Mouse (Mus musculus) kidney, embryonic 16.5 days (tissue): ENCODE results near the gene Abi1. TPM values are rescaled to one million over a fixed set of nuclear protein-coding genes. Genes with fewer than 3 reads are reported as not detected.

ENCODE experiments used
- ATAC-seq: fragments of 200-750 bp; cut with Nextera tagmentation; 2 replicates; pipeline ENCODE4 v1.8.0; 2017; ENCODE audit warnings: moderate TSS enrichment; ENCODE audit not compliant: low FRiP score, low TSS enrichment
- H3K27ac ChIP-seq: fragments of 300-500 bp; sonication (generic); 2 replicates; pipeline ENCODE4 v1.5.1; 2014; ENCODE audit warnings: low read length
- H3K27me3 ChIP-seq: fragments of 300-500 bp; sonication (generic); 2 replicates; pipeline ENCODE4 v1.6.1; 2014; ENCODE audit warnings: low read length, control low read depth, mixed read lengths; ENCODE audit not compliant: insufficient read depth
- H3K36me3 ChIP-seq: fragments of 300-500 bp; sonication (generic); 2 replicates; pipeline ENCODE4 v1.6.1; 2014; ENCODE audit warnings: low read length, control low read depth, mixed read lengths; ENCODE audit not compliant: insufficient read depth
- H3K4me1 ChIP-seq: fragments of 300-500 bp; sonication (generic); 2 replicates; pipeline ENCODE4 v1.6.1; 2014; ENCODE audit warnings: low read length, control low read depth, mixed read lengths; ENCODE audit not compliant: insufficient read depth
- H3K4me2 ChIP-seq: fragments of 300-500 bp; sonication (generic); replicated peaks from 2 replicates; pipeline ENCODE4 v1.6.1; 2014; ENCODE audit warnings: low read depth, low read length
- H3K4me3 ChIP-seq: fragments of 300-500 bp; sonication (generic); 2 replicates; pipeline ENCODE4 v1.5.1; 2014; ENCODE audit warnings: mild to moderate bottlenecking, low read length
- H3K9ac ChIP-seq: fragments of 300-500 bp; sonication (generic); replicated peaks from 2 replicates; pipeline ENCODE4 v1.6.1; 2014; ENCODE audit warnings: low read length
- H3K9me3 ChIP-seq: fragments of 300-500 bp; sonication (generic); 2 replicates; pipeline ENCODE4 v1.6.1; 2016; ENCODE audit warnings: low read length, control low read depth
- WGBS: fragments of 180-500 bp; shearing (Covaris S2); extraction: QIAGEN DNeasy Blood & Tissue Kit; methylation state at CpG from one replicate; pipeline ENCODE4 v1.1.7; 2014; 5-methylcytosine and 5-hydroxymethylcytosine counted together
- polyA plus RNA-seq: library from polyadenylated mRNA; unstranded; fragments of >200 nt; fragmentation: Nextera tagmentation; extraction: Ambion mirVana; gene quantifications from 2 replicates; pipeline ENCODE4 v1.2.1, GENCODE M21; 2015

Gene Abi1
- polyA plus RNA-seq, 1 experiment from 2014 or later, result 51.4 TPM

GRCm38 (mm10) chr2:23035467-23035866 lies 4.6 kb downstream of the Abi1 start:
- Histone ChIP-seq H3K27ac (no peak overlapping the region), H3K9ac (no peak overlapping the region), H3K36me3 (peaks cover 4% of the 10 kb centered on the region; the same call in 1 of the 2 replicates), H3K4me1 (peaks cover 16% of the 10 kb centered on the region), H3K4me2 (no peak overlapping the region), H3K9me3 (no peaks in the 10 kb centered on the region), H3K27me3 (no peaks in the 10 kb centered on the region), H3K4me3 (no peak overlapping the region)
- 98% methylated on average over 1 of the region's 1 CpGs for WGBS
- ATAC-seq, result no peak

GRCm38 (mm10) chr2:23034692-23035435 lies 5.2 kb downstream of the Abi1 start:
- H3K4me3 ChIP-seq, result no peak overlapping the region
- no peaks in the 10 kb centered on the region for H3K9me3 ChIP-seq
- H3K36me3 ChIP-seq, result peaks cover 5% of the 10 kb centered on the region
- no peaks in the 10 kb centered on the region for H3K27me3 ChIP-seq
- no peak overlapping the region for H3K4me2 ChIP-seq
- no peak overlapping the region for H3K27ac ChIP-seq
- peaks cover 16% of the 10 kb centered on the region for H3K4me1 ChIP-seq
- no peak for ATAC-seq
- H3K9ac ChIP-seq, result no peak overlapping the region
- 84% methylated on average over 3 of the region's 3 CpGs for WGBS

- no peaks in the 10 kb centered on the region for H3K4me1 ChIP-seq
- WGBS, result 99% methylated on average over 4 of the region's 4 CpGs
- H3K4me3 ChIP-seq, result no peak overlapping the region
- H3K27me3 ChIP-seq, result no peaks in the 10 kb centered on the region
- no peaks in the 10 kb centered on the region for H3K9me3 ChIP-seq
- H3K36me3 ChIP-seq, result peaks cover 8% of the 10 kb centered on the region
- no peak overlapping the region for H3K9ac ChIP-seq
- no peak for ATAC-seq
- no peak overlapping the region for H3K27ac ChIP-seq
- no peak overlapping the region for H3K4me2 ChIP-seq
These were observed 9.4 kb downstream of the Abi1 start for GRCm38 (mm10) chr2:23030631-23031030.

- Histone ChIP-seq H3K4me3 (no peak overlapping the region), H3K9me3 (no peaks in the 10 kb centered on the region), H3K36me3 (peaks cover 8% of the 10 kb centered on the region), H3K27ac (no peak overlapping the region), H3K4me1 (no peaks in the 10 kb centered on the region), H3K27me3 (no peaks in the 10 kb centered on the region), H3K4me2 (no peak overlapping the region), H3K9ac (no peak overlapping the region)
- WGBS, result 89% methylated on average over 4 of the region's 4 CpGs
- no peak for ATAC-seq
These were observed 11.2 kb downstream of the Abi1 start for GRCm38 (mm10) chr2:23028826-23029225.

GRCm38 (mm10) chr2:23026379-23026778 lies 13.7 kb downstream of the Abi1 start:
- Histone ChIP-seq H3K4me3 (no peak overlapping the region), H3K4me2 (no peak overlapping the region), H3K9ac (no peak overlapping the region), H3K36me3 (peaks cover 8% of the 10 kb centered on the region), H3K4me1 (0 out of 2 replicates have a peak, but pooled peaks cover 8% of the 10 kb centered on the region), H3K9me3 (no peaks in the 10 kb centered on the region), H3K27me3 (no peaks in the 10 kb centered on the region), H3K27ac (no peak overlapping the region)
- ATAC-seq, result peak; percentile 35; the same call in 1 of the 2 replicates
- 66% methylated on average over 1 of the region's 1 CpGs for WGBS

- H3K36me3 ChIP-seq, result no peaks in the 10 kb centered on the region
- H3K27ac ChIP-seq, result no peak overlapping the region
- H3K9me3 ChIP-seq, result no peaks in the 10 kb centered on the region
- H3K9ac ChIP-seq, result no peak overlapping the region
- H3K27me3 ChIP-seq, result no peaks in the 10 kb centered on the region
- no peak overlapping the region for H3K4me3 ChIP-seq
- H3K4me1 ChIP-seq, result 0 out of 2 replicates have a peak, but pooled peaks cover 8% of the 10 kb centered on the region
- WGBS, result 84% methylated on average over 4 of the region's 4 CpGs
- ATAC-seq, result no peak
- no peak overlapping the region for H3K4me2 ChIP-seq
These were observed 16.2 kb downstream of the Abi1 start for GRCm38 (mm10) chr2:23023714-23024282.

- H3K27ac ChIP-seq, result no peak overlapping the region
- ATAC-seq, result no peak
- no peak overlapping the region for H3K4me2 ChIP-seq
- H3K36me3 ChIP-seq, result no peaks in the 10 kb centered on the region
- no peaks in the 10 kb centered on the region for H3K27me3 ChIP-seq
- WGBS, result 88% methylated on average over 3 of the region's 3 CpGs
- H3K9ac ChIP-seq, result no peak overlapping the region
- H3K4me3 ChIP-seq, result no peak overlapping the region
- H3K4me1 ChIP-seq, result 0 out of 2 replicates have a peak, but pooled peaks cover 8% of the 10 kb centered on the region
- no peaks in the 10 kb centered on the region for H3K9me3 ChIP-seq
These were observed 17.0 kb downstream of the Abi1 start for GRCm38 (mm10) chr2:23023023-23023422.

- 0 out of 2 replicates have a peak, but pooled peaks cover 8% of the 10 kb centered on the region for H3K4me1 ChIP-seq
These were observed 18.3 kb downstream of the Abi1 start for GRCm38 (mm10) chr2:23021721-23022120.

GRCm38 (mm10) chr2:23021320-23021719 lies 18.7 kb downstream of the Abi1 start:
- Histone ChIP-seq H3K9ac (no peak overlapping the region), H3K36me3 (no peaks in the 10 kb centered on the region), H3K27ac (no peak overlapping the region), H3K27me3 (no peaks in the 10 kb centered on the region), H3K4me3 (no peak overlapping the region), H3K9me3 (no peaks in the 10 kb centered on the region), H3K4me1 (peaks cover 10% of the 10 kb centered on the region; the same call in 1 of the 2 replicates), H3K4me2 (no peak overlapping the region)
- no peak for ATAC-seq
- 88% methylated on average over 4 of the region's 4 CpGs for WGBS

More at GRCm38 (mm10) chr2:23021721-23022120, 18.3 kb downstream of the Abi1 start:
- no peaks in the 10 kb centered on the region for H3K9me3 ChIP-seq
- no peak overlapping the region for H3K4me3 ChIP-seq
- no peak overlapping the region for H3K4me2 ChIP-seq
- H3K36me3 ChIP-seq, result no peaks in the 10 kb centered on the region
- H3K27me3 ChIP-seq, result no peaks in the 10 kb centered on the region
- H3K27ac ChIP-seq, result no peak overlapping the region
- no peak overlapping the region for H3K9ac ChIP-seq
- 33% methylated on average over 4 of the region's 4 CpGs for WGBS
- ATAC-seq, result no peak

GRCm38 (mm10) chr2:23019170-23019569 lies 20.9 kb downstream of the Abi1 start:
- no peaks in the 10 kb centered on the region for H3K36me3 ChIP-seq
- no peak overlapping the region for H3K9ac ChIP-seq
- no peaks in the 10 kb centered on the region for H3K27me3 ChIP-seq
- ATAC-seq, result no peak
- 94% methylated on average over 2 of the region's 2 CpGs for WGBS
- no peak overlapping the region for H3K4me2 ChIP-seq
- H3K27ac ChIP-seq, result no peak overlapping the region
- H3K4me3 ChIP-seq, result no peak overlapping the region
- H3K4me1 ChIP-seq, result peaks cover 21% of the 10 kb centered on the region
- no peaks in the 10 kb centered on the region for H3K9me3 ChIP-seq
